Mouse (Mus musculus): ENCODE results near the gene Phf11d. TPM values are rescaled to one million over a fixed set of nuclear protein-coding genes. Genes with fewer than 3 reads are reported as not detected.
"Not testable (repeated sequence)": the region's sequence is repeated elsewhere in the genome, so short reads cannot be mapped to it uniquely, and the experiment has no call there.

The Phf11d gene
- polyA plus RNA-seq, 1 experiment from 2014 or later, result 1.8 TPM

- not testable (repeated sequence) for H3K4me1 ChIP-seq; H3K4me3 ChIP-seq; H3K4me2 ChIP-seq; H3K9ac ChIP-seq; H3K27me3 ChIP-seq (replicated peaks); H3K27ac ChIP-seq (replicated peaks); H3K9me3 ChIP-seq; ATAC-seq (ENCODE audit: extremely low read depth, insufficient number of reproducible peaks, low FRiP score, low TSS enrichment); H3K36me3 ChIP-seq
- 41% methylated on average over 3 of the region's 3 CpGs for WGBS
Measured at GRCm38 (mm10) chr14:59330499-59330898, 34.8 kb downstream of the Phf11d start.

GRCm38 (mm10) chr14:59319970-59320369, 45.3 kb downstream of the Phf11d start:
- H3K9me3 ChIP-seq; H3K4me2 ChIP-seq; ATAC-seq (ENCODE audit: extremely low read depth, insufficient number of reproducible peaks, low FRiP score, low TSS enrichment); H3K27ac ChIP-seq (replicated peaks); H3K27me3 ChIP-seq (replicated peaks); H3K9ac ChIP-seq; H3K4me3 ChIP-seq; H3K4me1 ChIP-seq; H3K36me3 ChIP-seq: not testable (repeated sequence)
- WGBS, result 86% methylated on average over 6 of the region's 6 CpGs

DNA sequence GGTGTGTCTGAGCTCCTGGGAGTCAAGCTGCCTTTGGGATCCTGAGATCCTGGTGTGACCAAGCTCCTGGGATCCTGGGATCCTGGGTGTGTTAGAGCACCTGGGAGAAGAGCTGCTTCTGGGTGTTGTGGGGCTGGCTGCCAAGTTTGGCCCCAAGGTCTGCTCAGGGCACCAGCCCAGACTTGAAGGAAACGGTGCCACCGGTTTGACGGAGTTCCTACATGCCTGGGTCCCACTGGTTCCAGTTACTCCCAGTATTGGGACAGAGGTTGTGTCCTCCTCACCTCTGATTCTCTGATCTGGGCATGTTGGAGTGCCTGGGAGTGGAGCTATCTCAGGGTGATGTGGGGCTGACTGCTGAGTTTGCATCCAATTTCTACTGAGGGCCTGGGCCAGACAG, 46.2 kb downstream of the Phf11d start:
- ATAC-seq (ENCODE audit: extremely low read depth, insufficient number of reproducible peaks, low FRiP score, low TSS enrichment); H3K4me2 ChIP-seq: not testable (repeated sequence)
- whole genome bisulfite sequencing, result 89% methylated on average over 3 of the region's 3 CpGs

More for the DNA sequence above, 46.2 kb downstream of the Phf11d start:
- not testable (repeated sequence) for H3K36me3 ChIP-seq; H3K4me3 ChIP-seq; H3K27ac ChIP-seq (replicated peaks); H3K9ac ChIP-seq; H3K27me3 ChIP-seq (replicated peaks); H3K9me3 ChIP-seq; H3K4me1 ChIP-seq

Other genes with a start within 250 kb of the Phf11d start
- not detected in 2 replicates for gene 1700129C05Rik, start 222.6 kb downstream of the Phf11d start, polyA plus RNA-seq (2015; fragmentation: Nextera tagmentation; extraction: Ambion mirVana)
- not detected in 2 replicates for gene Gm5142, start 186.7 kb downstream of the Phf11d start, polyA plus RNA-seq (2015; fragmentation: Nextera tagmentation; extraction: Ambion mirVana)
- 21.6 and 24.9 TPM in 2 replicates for gene Rcbtb1, start 164.3 kb downstream of the Phf11d start, polyA plus RNA-seq (2015; fragmentation: Nextera tagmentation; extraction: Ambion mirVana)
- gene Gm6904, start 105.3 kb downstream of the Phf11d start, polyA plus RNA-seq (2015; fragmentation: Nextera tagmentation; extraction: Ambion mirVana), result not detected in 2 replicates
- gene Phf11a, start 67.9 kb downstream of the Phf11d start, polyA plus RNA-seq (2015; fragmentation: Nextera tagmentation; extraction: Ambion mirVana), result not detected in 2 replicates
- gene Phf11b, start 24.1 kb downstream of the Phf11d start, polyA plus RNA-seq (2015; fragmentation: Nextera tagmentation; extraction: Ambion mirVana), result 0.92 and 1.5 TPM in 2 replicates
- 0.29 and 0.41 TPM in 2 replicates for gene Phf11c, start 29.9 kb upstream of the Phf11d start, polyA plus RNA-seq (2015; fragmentation: Nextera tagmentation; extraction: Ambion mirVana)
- 8.0 and 8.5 TPM in 2 replicates for gene Setdb2, start 75.4 kb upstream of the Phf11d start, polyA plus RNA-seq (2015; fragmentation: Nextera tagmentation; extraction: Ambion mirVana)
- 22.7 and 25.2 TPM in 2 replicates for gene Cab39l, start 75.5 kb upstream of the Phf11d start, polyA plus RNA-seq (2015; fragmentation: Nextera tagmentation; extraction: Ambion mirVana)
- gene Cdadc1, start 232.5 kb upstream of the Phf11d start, polyA plus RNA-seq (2015; fragmentation: Nextera tagmentation; extraction: Ambion mirVana), result 26.0 and 27.4 TPM in 2 replicates